Mouse (Mus musculus) stomach, postnatal 0 days (tissue): ENCODE data around the gene Olfr569.

Source experiments
- CTCF ChIP-seq: IDR thresholded peaks from 2 replicates; pipeline ENCODE4 v1.5.1; 2016; ENCODE audit warnings: antibody characterized with exemption, low read depth, mild to moderate bottlenecking, moderate library complexity
- EP300 ChIP-seq: optimal IDR thresholded peaks from 2 replicates; pipeline ENCODE3; 2016; ENCODE audit warnings: antibody characterized with exemption

DNA sequence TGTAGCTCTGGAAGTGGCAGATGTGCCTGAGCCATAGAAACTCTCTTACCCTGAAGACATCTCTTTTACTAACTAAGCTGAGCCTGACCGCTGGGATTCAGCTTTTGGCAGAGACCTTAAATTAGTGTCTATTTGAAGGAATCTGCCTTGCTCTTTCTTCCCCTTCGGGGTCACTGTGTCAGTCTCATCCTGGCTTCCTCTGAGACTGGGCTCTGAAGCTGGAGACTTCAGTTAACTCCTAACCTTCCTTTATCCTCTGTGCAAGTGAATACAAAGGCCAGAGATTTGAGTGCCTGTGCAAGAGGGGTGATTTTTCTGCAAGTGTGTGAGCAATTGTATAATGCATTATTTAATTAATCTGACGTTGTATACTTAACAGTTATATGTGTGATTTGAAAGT lies at the start of gene Olfr569:
- TF ChIP-seq EP300 (no peak), CTCF (no peak)
